Mouse (Mus musculus) R1 (cell line): ENCODE data around the gene Lime1.

Experiments used
- DNase-seq: peaks from one replicate; pipeline ENCODE4 v3.0.0-alpha.2; 2018; ENCODE audit warnings: low read depth, low spot score

Gene Lime1

GRCm38 (mm10) chr2:181379778-181380177 lies at the start of gene Lime1:
TSS of gene Lime1 (plus strand) at chr2:181380078.
- DNase-seq, result no peak

- peak; percentile 73 for DNase-seq
These were observed 47.3 kb upstream of the Lime1 start for GRCm38 (mm10) chr2:181332542-181332941.

GRCm38 (mm10) chr2:181334023-181334422 lies 45.9 kb upstream of the Lime1 start:
- DNase-seq, result peak; percentile 73

- no peak for DNase-seq
These were observed 39.5 kb upstream of the Lime1 start for GRCm38 (mm10) chr2:181340426-181340825.

GRCm38 (mm10) chr2:181342766-181343165 lies 37.1 kb upstream of the Lime1 start:
- DNase-seq, result no peak

GRCm38 (mm10) chr2:181356780-181357179 lies 23.1 kb upstream of the Lime1 start:
- no peak for DNase-seq

- DNase-seq, result no peak
These were observed 15.9 kb upstream of the Lime1 start for GRCm38 (mm10) chr2:181363946-181364345.

GRCm38 (mm10) chr2:181364487-181364859 lies 15.4 kb upstream of the Lime1 start:
- no peak for DNase-seq

GRCm38 (mm10) chr2:181364860-181365596 lies 14.8 kb upstream of the Lime1 start, which contains the start of the genes Zgpat and Arfrp1:
TSS of gene Zgpat (plus strand) at chr2:181364928.
TSS of gene Arfrp1 (minus strand) at chr2:181365404.
- peak; percentile 92 for DNase-seq

- no peak for DNase-seq
These were observed 14.2 kb upstream of the Lime1 start for GRCm38 (mm10) chr2:181365655-181366075.

GRCm38 (mm10) chr2:181370001-181370400 lies 9.9 kb upstream of the Lime1 start:
- DNase-seq, result peak; percentile 89

GRCm38 (mm10) chr2:181375787-181376186 lies 4.1 kb upstream of the Lime1 start:
- peak; percentile 62 for DNase-seq

- no peak for DNase-seq
These were observed 2.6 kb upstream of the Lime1 start for GRCm38 (mm10) chr2:181377230-181377629.

- no peak for DNase-seq
These were observed 1.2 kb upstream of the Lime1 start for GRCm38 (mm10) chr2:181378701-181379100.

GRCm38 (mm10) chr2:181380251-181380650 lies 373 bp downstream of the Lime1 start:
- DNase-seq, result no peak

GRCm38 (mm10) chr2:181381107-181381506 lies 1.2 kb downstream of the Lime1 start:
- no peak for DNase-seq

- no peak for DNase-seq
These were observed 1.9 kb downstream of the Lime1 start for GRCm38 (mm10) chr2:181381631-181382306.

- DNase-seq, result no peak
These were observed 4.6 kb downstream of the Lime1 start for GRCm38 (mm10) chr2:181384463-181384862.

- no peak for DNase-seq
These were observed 5.1 kb downstream of the Lime1 start for GRCm38 (mm10) chr2:181384919-181385391.

- DNase-seq, result no peak
These were observed 6.0 kb downstream of the Lime1 start for GRCm38 (mm10) chr2:181385885-181386284.

GRCm38 (mm10) chr2:181386663-181387210 lies 6.9 kb downstream of the Lime1 start:
- no peak for DNase-seq

- DNase-seq, result no peak
These were observed 10.4 kb downstream of the Lime1 start for GRCm38 (mm10) chr2:181390136-181390870.
